Mouse (Mus musculus) ZHBTc4 (cell line): ENCODE measurements around the gene Golt1a.

ENCODE experiments used
- DNase-seq: peaks from one replicate; pipeline ENCODE4 v3.0.0-alpha.2; 2011; ENCODE audit warnings: low read depth, low spot score

The Golt1a gene

GRCm38 (mm10) chr1:133306842-133307241 is 2.8 kb upstream of the Golt1a start:
- DNase-seq = peak; percentile 88

GRCm38 (mm10) chr1:133307318-133307717 is 2.3 kb upstream of the Golt1a start:
- peak; percentile 84 for DNase-seq

GRCm38 (mm10) chr1:133311240-133311639 is 1.6 kb downstream of the Golt1a start:
- peak; percentile 77 for DNase-seq

- DNase-seq = no peak
Measured at GRCm38 (mm10) chr1:133311946-133312345, 2.3 kb downstream of the Golt1a start.

- DNase-seq = peak; percentile 85
Measured at GRCm38 (mm10) chr1:133314364-133314763, 4.8 kb downstream of the Golt1a start.

- DNase-seq = no peak
Measured at GRCm38 (mm10) chr1:133315775-133316174, 6.2 kb downstream of the Golt1a start.

- peak; percentile 42 for DNase-seq
Measured at GRCm38 (mm10) chr1:133316577-133316976, 7.0 kb downstream of the Golt1a start.

GRCm38 (mm10) chr1:133317149-133317548 is 7.5 kb downstream of the Golt1a start:
- peak; percentile 61 for DNase-seq

GRCm38 (mm10) chr1:133321267-133321925 is 11.8 kb downstream of the Golt1a start, which contains the start of gene Kiss1:
TSS of gene Kiss1 (plus strand) at chr1:133321875.
- DNase-seq = no peak

- DNase-seq = no peak
Measured at GRCm38 (mm10) chr1:133323333-133323732, 13.7 kb downstream of the Golt1a start.

- peak; percentile 81 for DNase-seq
Measured at GRCm38 (mm10) chr1:133325951-133326350, 16.4 kb downstream of the Golt1a start.

- peak; percentile 37 for DNase-seq
Measured at GRCm38 (mm10) chr1:133327094-133327493, 17.5 kb downstream of the Golt1a start.

GRCm38 (mm10) chr1:133328299-133328795 is 18.7 kb downstream of the Golt1a start:
- DNase-seq = no peak

- peak; percentile 56 for DNase-seq
Measured at GRCm38 (mm10) chr1:133328896-133329637, 19.5 kb downstream of the Golt1a start.

- DNase-seq = no peak
Measured at GRCm38 (mm10) chr1:133329638-133329964, 20.0 kb downstream of the Golt1a start.

- no peak for DNase-seq
Measured at GRCm38 (mm10) chr1:133331142-133331541, 21.5 kb downstream of the Golt1a start.

- peak; percentile 62 for DNase-seq
Measured at GRCm38 (mm10) chr1:133332656-133333430, 23.2 kb downstream of the Golt1a start.

- DNase-seq = peak; percentile 64
Measured at GRCm38 (mm10) chr1:133333937-133334336, 24.3 kb downstream of the Golt1a start.

- DNase-seq = peak; percentile 93
Measured at GRCm38 (mm10) chr1:133340403-133340802, 30.8 kb downstream of the Golt1a start.

GRCm38 (mm10) chr1:133344357-133344756 is 34.8 kb downstream of the Golt1a start:
- no peak for DNase-seq

- no peak for DNase-seq
Measured at GRCm38 (mm10) chr1:133346531-133346930, 36.9 kb downstream of the Golt1a start.

- DNase-seq = peak; percentile 69
Measured at GRCm38 (mm10) chr1:133347226-133347625, 37.6 kb downstream of the Golt1a start.
